Mouse (Mus musculus): ENCODE results near the gene Vmn1r236. TPM values are rescaled to one million over a fixed set of nuclear protein-coding genes. Genes with fewer than 3 reads are reported as not detected.

Vmn1r236 gene
- not detected for polyA plus RNA-seq (2014; fragmentation: Illumina TruSeq; extraction: RNeasy Lipid Tissue Mini Kit (QIAGEN cat#74804); ENCODE audit: low read depth, low replicate concordance)

DNA sequence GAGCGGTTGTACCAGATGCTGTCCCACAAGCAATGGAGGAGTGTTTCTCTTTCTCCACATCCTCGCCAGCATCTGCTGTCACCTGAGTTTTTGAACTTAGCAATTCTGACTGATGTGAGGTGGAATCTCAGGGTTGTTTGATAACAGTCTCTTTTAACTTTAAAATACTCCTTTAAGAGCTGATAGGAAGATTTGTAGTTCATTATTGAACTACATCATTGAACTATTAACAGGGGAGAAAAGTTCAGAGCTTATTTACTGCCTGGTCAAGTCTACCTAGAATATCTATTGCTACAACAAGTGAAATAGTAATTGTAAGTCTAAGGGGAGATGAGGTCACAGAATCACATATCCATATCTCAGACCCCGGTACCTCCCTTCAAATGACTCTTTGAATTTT lies at the start of gene Vmn1r236:
Gene Vmn1r236, plus strand, starts transcription at position 301 of the 400 bp plus-strand sequence.

DNA sequence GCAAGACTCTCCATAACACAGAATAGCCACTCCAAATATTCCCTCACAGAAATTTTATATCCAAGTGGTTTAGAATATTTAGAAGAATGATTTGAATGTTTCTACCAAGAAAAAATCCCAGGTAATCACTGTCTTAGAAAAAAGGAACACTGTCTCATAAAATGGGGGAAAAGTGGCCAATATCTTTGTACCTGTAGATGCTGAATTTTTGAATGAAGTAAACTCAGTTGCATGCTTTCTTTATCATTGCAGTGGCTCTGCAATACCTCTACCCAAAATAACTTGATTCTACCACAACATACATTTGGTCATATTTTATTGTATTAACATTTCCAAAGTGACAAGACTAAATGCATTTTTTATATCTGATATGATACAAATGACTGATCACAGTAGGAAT lies 26.6 kb upstream of the Vmn1r236 start, which contains the start of gene Vmn1r235:
Gene Vmn1r235, plus strand, starts transcription at position 301 of the 400 bp plus-strand sequence.

DNA sequence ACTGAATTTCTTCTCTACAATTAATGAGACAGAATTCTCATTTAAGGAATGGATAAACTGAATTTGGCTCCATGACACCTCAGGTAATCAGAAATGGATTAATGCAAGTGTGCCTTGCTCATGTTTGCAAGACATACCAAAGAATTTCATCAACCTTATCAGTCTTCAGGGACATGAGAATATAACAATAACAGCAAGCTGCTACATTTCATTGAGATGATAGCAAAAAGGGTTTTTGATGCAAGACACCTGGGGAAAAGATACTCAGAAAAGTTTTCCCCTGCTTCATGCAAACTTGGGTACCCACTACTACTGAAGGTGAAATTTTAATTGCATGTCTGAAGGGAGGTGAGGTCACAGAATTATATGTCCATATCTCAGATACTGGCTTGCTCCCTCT lies 28.8 kb downstream of the Vmn1r236 start, which contains the start of gene Vmn1r237:
Gene Vmn1r237, plus strand, starts transcription at position 301 of the 400 bp plus-strand sequence.

Other genes with a start within 250 kb of the Vmn1r236 start
- not detected for gene Vmn1r234, start 56.9 kb upstream of the Vmn1r236 start, polyA plus RNA-seq (2014; fragmentation: Illumina TruSeq; extraction: RNeasy Lipid Tissue Mini Kit (QIAGEN cat#74804); ENCODE audit: low read depth, low replicate concordance)
- gene Vmn1r235, start 26.5 kb upstream of the Vmn1r236 start, polyA plus RNA-seq (2014; fragmentation: Illumina TruSeq; extraction: RNeasy Lipid Tissue Mini Kit (QIAGEN cat#74804); ENCODE audit: low read depth, low replicate concordance) = not detected
- not detected for gene Vmn1r237, start 28.9 kb downstream of the Vmn1r236 start, polyA plus RNA-seq (2014; fragmentation: Illumina TruSeq; extraction: RNeasy Lipid Tissue Mini Kit (QIAGEN cat#74804); ENCODE audit: low read depth, low replicate concordance)
- gene Zfp677, start 100.8 kb downstream of the Vmn1r236 start, polyA plus RNA-seq (2014; fragmentation: Illumina TruSeq; extraction: RNeasy Lipid Tissue Mini Kit (QIAGEN cat#74804); ENCODE audit: low read depth, low replicate concordance) = 34.0 TPM
- gene Zfp54, start 140.3 kb downstream of the Vmn1r236 start, polyA plus RNA-seq (2014; fragmentation: Illumina TruSeq; extraction: RNeasy Lipid Tissue Mini Kit (QIAGEN cat#74804); ENCODE audit: low read depth, low replicate concordance) = 21.3 TPM
- 45.0 TPM for gene Zfp51, start 167.4 kb downstream of the Vmn1r236 start, polyA plus RNA-seq (2014; fragmentation: Illumina TruSeq; extraction: RNeasy Lipid Tissue Mini Kit (QIAGEN cat#74804); ENCODE audit: low read depth, low replicate concordance)
- gene Zfp53, start 206.1 kb downstream of the Vmn1r236 start, polyA plus RNA-seq (2014; fragmentation: Illumina TruSeq; extraction: RNeasy Lipid Tissue Mini Kit (QIAGEN cat#74804); ENCODE audit: low read depth, low replicate concordance) = 21.7 TPM

Measured in adrenal gland, adult 10 weeks (tissue).